Mouse (Mus musculus): ENCODE measurements at regions not wholly inside any gene's neighbourhood (a gene's known extent, or its start where the extent isn't known, plus 50 kb on each side); places are given as distances from the start of the nearest gene placed in this dataset.

- Histone ChIP-seq H3K4me2 (replicated peaks; ENCODE audit: low read depth, low read length) (no peak overlapping the region), H3K36me3 (ENCODE audit: control insufficient read depth, insufficient read depth, low read length) (no peaks in the 10 kb centered on the region), H3K4me1 (replicated peaks; ENCODE audit: control insufficient read depth, insufficient read depth, low read length) (no peaks in the 10 kb centered on the region), H3K9me3 (ENCODE audit: control insufficient read depth, low read length) (no peaks in the 10 kb centered on the region), H3K27me3 (ENCODE audit: control insufficient read depth, insufficient read depth, low read length) (no peaks in the 10 kb centered on the region), H3K4me3 (ENCODE audit: low read depth, low read length) (no peak overlapping the region), H3K9ac (ENCODE audit: low read depth, low read length) (no peak overlapping the region), H3K27ac (ENCODE audit: low read depth, low read length) (no peak overlapping the region)
- 91% methylated on average over 15 of the region's 15 CpGs for WGBS
- ATAC-seq (ENCODE audit: low FRiP score) (no peak), DNase-seq (ENCODE audit: low spot score) (no peak)
Observed at GRCm38 (mm10) chr10:118792352-118793100, 77.5 kb downstream of the Dyrk2 start.

GRCm38 (mm10) chr10:118793794-118794193 lies 76.2 kb downstream of the Dyrk2 start:
- H3K27me3 ChIP-seq (ENCODE audit: control insufficient read depth, insufficient read depth, low read length): no peaks in the 10 kb centered on the region
- no peak overlapping the region for H3K27ac ChIP-seq (ENCODE audit: low read depth, low read length)
- H3K4me3 ChIP-seq (ENCODE audit: low read depth, low read length): no peak overlapping the region
- H3K9me3 ChIP-seq (ENCODE audit: control insufficient read depth, low read length): no peaks in the 10 kb centered on the region
- ATAC-seq (ENCODE audit: low FRiP score): no peak
- H3K36me3 ChIP-seq (ENCODE audit: control insufficient read depth, insufficient read depth, low read length): no peaks in the 10 kb centered on the region
- DNase-seq (ENCODE audit: low spot score): no peak
- WGBS: 91% methylated on average over 2 of the region's 2 CpGs
- H3K4me1 ChIP-seq (replicated peaks; ENCODE audit: control insufficient read depth, insufficient read depth, low read length): no peaks in the 10 kb centered on the region
- H3K4me2 ChIP-seq (replicated peaks; ENCODE audit: low read depth, low read length): no peak overlapping the region
- no peak overlapping the region for H3K9ac ChIP-seq (ENCODE audit: low read depth, low read length)

GRCm38 (mm10) chr10:118794395-118795060 lies 75.5 kb downstream of the Dyrk2 start:
- DNase-seq (ENCODE audit: low spot score) (no peak), ATAC-seq (ENCODE audit: low FRiP score) (no peak)
- H3K9me3 ChIP-seq (ENCODE audit: control insufficient read depth, low read length): no peaks in the 10 kb centered on the region
- 53% methylated on average over 9 of the region's 9 CpGs for WGBS
- no peak overlapping the region for H3K4me3 ChIP-seq (ENCODE audit: low read depth, low read length)
- H3K27ac ChIP-seq (ENCODE audit: low read depth, low read length): no peak overlapping the region
- H3K9ac ChIP-seq (ENCODE audit: low read depth, low read length): no peak overlapping the region
- no peak overlapping the region for H3K4me2 ChIP-seq (replicated peaks; ENCODE audit: low read depth, low read length)
- H3K4me1 ChIP-seq (replicated peaks; ENCODE audit: control insufficient read depth, insufficient read depth, low read length): no peaks in the 10 kb centered on the region
- no peaks in the 10 kb centered on the region for H3K27me3 ChIP-seq (ENCODE audit: control insufficient read depth, insufficient read depth, low read length)
- no peaks in the 10 kb centered on the region for H3K36me3 ChIP-seq (ENCODE audit: control insufficient read depth, insufficient read depth, low read length)

- no peaks in the 10 kb centered on the region for H3K4me1 ChIP-seq (replicated peaks; ENCODE audit: control insufficient read depth, insufficient read depth, low read length)
- H3K4me3 ChIP-seq (ENCODE audit: low read depth, low read length): no peak overlapping the region
- no peak overlapping the region for H3K4me2 ChIP-seq (replicated peaks; ENCODE audit: low read depth, low read length)
- H3K36me3 ChIP-seq (ENCODE audit: control insufficient read depth, insufficient read depth, low read length): no peaks in the 10 kb centered on the region
- no peaks in the 10 kb centered on the region for H3K27me3 ChIP-seq (ENCODE audit: control insufficient read depth, insufficient read depth, low read length)
- 92% methylated on average over 3 of the region's 3 CpGs for WGBS
- ATAC-seq (ENCODE audit: low FRiP score) (no peak), DNase-seq (ENCODE audit: low spot score) (no peak)
- no peak overlapping the region for H3K27ac ChIP-seq (ENCODE audit: low read depth, low read length)
- H3K9ac ChIP-seq (ENCODE audit: low read depth, low read length): no peak overlapping the region
- H3K9me3 ChIP-seq (ENCODE audit: control insufficient read depth, low read length): no peaks in the 10 kb centered on the region
Observed at GRCm38 (mm10) chr10:118795061-118795407, 75.0 kb downstream of the Dyrk2 start.

- Histone ChIP-seq H3K36me3 (ENCODE audit: control insufficient read depth, insufficient read depth, low read length) (no peaks in the 10 kb centered on the region), H3K9ac (ENCODE audit: low read depth, low read length) (no peak overlapping the region), H3K4me1 (replicated peaks; ENCODE audit: control insufficient read depth, insufficient read depth, low read length) (no peaks in the 10 kb centered on the region), H3K4me2 (replicated peaks; ENCODE audit: low read depth, low read length) (no peak overlapping the region), H3K27me3 (ENCODE audit: control insufficient read depth, insufficient read depth, low read length) (no peaks in the 10 kb centered on the region), H3K4me3 (ENCODE audit: low read depth, low read length) (no peak overlapping the region), H3K27ac (ENCODE audit: low read depth, low read length) (no peak overlapping the region), H3K9me3 (ENCODE audit: control insufficient read depth, low read length) (no peaks in the 10 kb centered on the region)
- DNase-seq (ENCODE audit: low spot score) (no peak), ATAC-seq (ENCODE audit: low FRiP score) (no peak)
- 81% methylated on average over 7 of the region's 7 CpGs for WGBS
Observed at GRCm38 (mm10) chr10:118796512-118796911, 73.5 kb downstream of the Dyrk2 start.

- Histone ChIP-seq H3K9me3 (ENCODE audit: control insufficient read depth, low read length) (no peaks in the 10 kb centered on the region), H3K27ac (ENCODE audit: low read depth, low read length) (no peak overlapping the region), H3K4me2 (replicated peaks; ENCODE audit: low read depth, low read length) (no peak overlapping the region), H3K36me3 (ENCODE audit: control insufficient read depth, insufficient read depth, low read length) (no peaks in the 10 kb centered on the region), H3K9ac (ENCODE audit: low read depth, low read length) (no peak overlapping the region), H3K27me3 (ENCODE audit: control insufficient read depth, insufficient read depth, low read length) (no peaks in the 10 kb centered on the region), H3K4me1 (replicated peaks; ENCODE audit: control insufficient read depth, insufficient read depth, low read length) (no peaks in the 10 kb centered on the region), H3K4me3 (ENCODE audit: low read depth, low read length) (no peak overlapping the region)
- ATAC-seq (ENCODE audit: low FRiP score) (no peak), DNase-seq (ENCODE audit: low spot score) (no peak)
- 86% methylated on average over 5 of the region's 5 CpGs for WGBS
Observed at GRCm38 (mm10) chr10:118797256-118797655, 72.8 kb downstream of the Dyrk2 start.

- H3K9me3 ChIP-seq (ENCODE audit: control insufficient read depth, low read length): no peaks in the 10 kb centered on the region
- no peak overlapping the region for H3K27ac ChIP-seq (ENCODE audit: low read depth, low read length)
- no peak for ATAC-seq (ENCODE audit: low FRiP score)
- no peaks in the 10 kb centered on the region for H3K4me1 ChIP-seq (replicated peaks; ENCODE audit: control insufficient read depth, insufficient read depth, low read length)
- 94% methylated on average over 8 of the region's 8 CpGs for whole genome bisulfite sequencing
- no peak overlapping the region for H3K9ac ChIP-seq (ENCODE audit: low read depth, low read length)
- H3K4me2 ChIP-seq (replicated peaks; ENCODE audit: low read depth, low read length): no peak overlapping the region
- H3K4me3 ChIP-seq (ENCODE audit: low read depth, low read length): no peak overlapping the region
- H3K27me3 ChIP-seq (ENCODE audit: control insufficient read depth, insufficient read depth, low read length): no peaks in the 10 kb centered on the region
- no peak for DNase-seq (ENCODE audit: low spot score)
- no peaks in the 10 kb centered on the region for H3K36me3 ChIP-seq (ENCODE audit: control insufficient read depth, insufficient read depth, low read length)
Observed at GRCm38 (mm10) chr10:118799767-118800166, 70.2 kb downstream of the Dyrk2 start.

GRCm38 (mm10) chr10:118803922-118804557 lies 66.0 kb downstream of the Dyrk2 start:
- Histone ChIP-seq H3K27ac (ENCODE audit: low read depth, low read length) (no peak overlapping the region), H3K9me3 (ENCODE audit: control insufficient read depth, low read length) (no peaks in the 10 kb centered on the region), H3K27me3 (ENCODE audit: control insufficient read depth, insufficient read depth, low read length) (no peaks in the 10 kb centered on the region), H3K4me2 (replicated peaks; ENCODE audit: low read depth, low read length) (no peak overlapping the region), H3K36me3 (ENCODE audit: control insufficient read depth, insufficient read depth, low read length) (no peaks in the 10 kb centered on the region), H3K4me1 (replicated peaks; ENCODE audit: control insufficient read depth, insufficient read depth, low read length) (no peaks in the 10 kb centered on the region), H3K9ac (ENCODE audit: low read depth, low read length) (no peak overlapping the region), H3K4me3 (ENCODE audit: low read depth, low read length) (no peak overlapping the region)
- no peak for ATAC-seq (ENCODE audit: low FRiP score)
- no peak for DNase-seq (ENCODE audit: low spot score)
- 90% methylated on average over 20 of the region's 20 CpGs for WGBS

GRCm38 (mm10) chr10:118804574-118804973 lies 65.4 kb downstream of the Dyrk2 start:
- DNase-seq (ENCODE audit: low spot score): no peak
- Histone ChIP-seq H3K4me3 (ENCODE audit: low read depth, low read length) (no peak overlapping the region), H3K4me2 (replicated peaks; ENCODE audit: low read depth, low read length) (no peak overlapping the region), H3K9ac (ENCODE audit: low read depth, low read length) (no peak overlapping the region), H3K4me1 (replicated peaks; ENCODE audit: control insufficient read depth, insufficient read depth, low read length) (no peaks in the 10 kb centered on the region), H3K27me3 (ENCODE audit: control insufficient read depth, insufficient read depth, low read length) (no peaks in the 10 kb centered on the region), H3K36me3 (ENCODE audit: control insufficient read depth, insufficient read depth, low read length) (no peaks in the 10 kb centered on the region), H3K27ac (ENCODE audit: low read depth, low read length) (no peak overlapping the region), H3K9me3 (ENCODE audit: control insufficient read depth, low read length) (no peaks in the 10 kb centered on the region)
- WGBS: 61% methylated on average over 5 of the region's 5 CpGs
- ATAC-seq (ENCODE audit: low FRiP score): no peak
